Mouse (Mus musculus): ENCODE data around the gene Ablim2. TPM values are rescaled to one million over a fixed set of nuclear protein-coding genes. Genes with fewer than 3 reads are reported as not detected.

Gene Ablim2
- polyA plus RNA-seq, 1 experiment: 4.5 TPM

- whole genome bisulfite sequencing: 67% methylated on average over 13 of the region's 13 CpGs
- Histone ChIP-seq H3K4me3 (ENCODE audit: control insufficient read depth, insufficient read depth, low read length) (no peak overlapping the region), H3K36me3 (ENCODE audit: control insufficient read depth, insufficient read depth, low read length) (no peaks in the 10 kb centered on the region), H3K4me1 (replicated peaks; ENCODE audit: control insufficient read depth, insufficient read depth, low read length) (peaks cover 6% of the 10 kb centered on the region; the same call in 1 of the 2 replicates), H3K27ac (ENCODE audit: control insufficient read depth, insufficient read depth, low read length) (no peak overlapping the region), H3K27me3 (ENCODE audit: control insufficient read depth, insufficient read depth, low read length) (no peaks in the 10 kb centered on the region)
- no peak for DNase-seq
- TF ChIP-seq POLR2A (IDR thresholded peaks at IDR 0.05; ENCODE audit: control insufficient read depth, extremely low read depth, insufficient read depth, low read length, poor library complexity) (no peak), CTCF (IDR thresholded peaks at IDR 0.05; ENCODE audit: borderline replicate concordance, control insufficient read depth, extremely low read depth, insufficient read depth, low read length, poor library complexity) (no peak)
Observed at GRCm38 (mm10) chr5:35811639-35812295, 54.1 kb downstream of the Ablim2 start.

- DNase-seq: no peak
- H3K27me3 ChIP-seq (ENCODE audit: control insufficient read depth, insufficient read depth, low read length): no peaks in the 10 kb centered on the region
- H3K4me3 ChIP-seq (ENCODE audit: control insufficient read depth, insufficient read depth, low read length): no peak overlapping the region
- WGBS: 84% methylated on average over 15 of the region's 15 CpGs
- H3K27ac ChIP-seq (ENCODE audit: control insufficient read depth, insufficient read depth, low read length): no peak overlapping the region
- no peak for TF ChIP-seq CTCF (IDR thresholded peaks at IDR 0.05; ENCODE audit: borderline replicate concordance, control insufficient read depth, extremely low read depth, insufficient read depth, low read length, poor library complexity)
- TF ChIP-seq POLR2A (IDR thresholded peaks at IDR 0.05; ENCODE audit: control insufficient read depth, extremely low read depth, insufficient read depth, low read length, poor library complexity): no peak
- peaks cover 19% of the 10 kb centered on the region; the same call in 1 of the 2 replicates for H3K4me1 ChIP-seq (replicated peaks; ENCODE audit: control insufficient read depth, insufficient read depth, low read length)
- H3K36me3 ChIP-seq (ENCODE audit: control insufficient read depth, insufficient read depth, low read length): no peaks in the 10 kb centered on the region
Observed at GRCm38 (mm10) chr5:35814334-35814941, 56.8 kb downstream of the Ablim2 start.

GRCm38 (mm10) chr5:35815051-35815450 lies 57.4 kb downstream of the Ablim2 start:
- H3K4me1 ChIP-seq (replicated peaks; ENCODE audit: control insufficient read depth, insufficient read depth, low read length): peaks cover 25% of the 10 kb centered on the region; the same call in 1 of the 2 replicates
- H3K4me3 ChIP-seq (ENCODE audit: control insufficient read depth, insufficient read depth, low read length): no peak overlapping the region
- no peak for TF ChIP-seq POLR2A (IDR thresholded peaks at IDR 0.05; ENCODE audit: control insufficient read depth, extremely low read depth, insufficient read depth, low read length, poor library complexity)
- TF ChIP-seq CTCF (IDR thresholded peaks at IDR 0.05; ENCODE audit: borderline replicate concordance, control insufficient read depth, extremely low read depth, insufficient read depth, low read length, poor library complexity): no peak
- H3K27me3 ChIP-seq (ENCODE audit: control insufficient read depth, insufficient read depth, low read length): no peaks in the 10 kb centered on the region
- WGBS: 66% methylated on average over 2 of the region's 2 CpGs
- H3K36me3 ChIP-seq (ENCODE audit: control insufficient read depth, insufficient read depth, low read length): no peaks in the 10 kb centered on the region
- H3K27ac ChIP-seq (ENCODE audit: control insufficient read depth, insufficient read depth, low read length): no peak overlapping the region
- DNase-seq: no peak

GRCm38 (mm10) chr5:35817266-35817665 lies 59.6 kb downstream of the Ablim2 start:
- DNase-seq: no peak
- no peaks in the 10 kb centered on the region for H3K27me3 ChIP-seq (ENCODE audit: control insufficient read depth, insufficient read depth, low read length)
- no peak overlapping the region for H3K27ac ChIP-seq (ENCODE audit: control insufficient read depth, insufficient read depth, low read length)
- H3K36me3 ChIP-seq (ENCODE audit: control insufficient read depth, insufficient read depth, low read length): no peaks in the 10 kb centered on the region
- 20% methylated on average over 4 of the region's 5 CpGs for WGBS
- H3K4me3 ChIP-seq (ENCODE audit: control insufficient read depth, insufficient read depth, low read length): no peak overlapping the region
- H3K4me1 ChIP-seq (replicated peaks; ENCODE audit: control insufficient read depth, insufficient read depth, low read length): peaks cover 27% of the 10 kb centered on the region; the same call in 1 of the 2 replicates
- TF ChIP-seq POLR2A (IDR thresholded peaks at IDR 0.05; ENCODE audit: control insufficient read depth, extremely low read depth, insufficient read depth, low read length, poor library complexity) (no peak), CTCF (IDR thresholded peaks at IDR 0.05; ENCODE audit: borderline replicate concordance, control insufficient read depth, extremely low read depth, insufficient read depth, low read length, poor library complexity) (no peak)

DNA sequence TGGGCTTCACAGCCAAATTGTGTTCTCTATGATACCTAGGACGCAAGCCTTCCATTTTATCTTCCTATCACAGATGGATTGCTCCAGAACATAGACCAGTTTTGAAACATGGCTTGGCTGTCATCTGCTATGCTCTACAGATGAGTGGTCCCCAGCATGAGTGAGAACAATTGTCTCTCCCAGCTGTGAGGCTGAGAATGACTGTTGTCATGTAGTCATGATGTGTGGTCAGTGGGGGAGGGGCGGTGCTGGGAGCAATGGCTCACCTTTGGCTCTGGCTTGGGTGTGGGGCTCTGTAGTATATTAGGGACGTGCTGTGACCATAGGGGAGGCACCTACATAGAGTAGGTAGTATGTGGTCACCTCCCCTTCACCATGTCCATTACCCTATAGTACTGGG lies 60.2 kb downstream of the Ablim2 start:
- Histone ChIP-seq H3K27ac (ENCODE audit: control insufficient read depth, insufficient read depth, low read length) (no peak overlapping the region), H3K27me3 (ENCODE audit: control insufficient read depth, insufficient read depth, low read length) (no peaks in the 10 kb centered on the region), H3K4me1 (replicated peaks; ENCODE audit: control insufficient read depth, insufficient read depth, low read length) (peaks cover 27% of the 10 kb centered on the region; the same call in 1 of the 2 replicates), H3K4me3 (ENCODE audit: control insufficient read depth, insufficient read depth, low read length) (no peak overlapping the region), H3K36me3 (ENCODE audit: control insufficient read depth, insufficient read depth, low read length) (no peaks in the 10 kb centered on the region)
- no peak for DNase-seq
- TF ChIP-seq CTCF (IDR thresholded peaks at IDR 0.05; ENCODE audit: borderline replicate concordance, control insufficient read depth, extremely low read depth, insufficient read depth, low read length, poor library complexity) (no peak), POLR2A (IDR thresholded peaks at IDR 0.05; ENCODE audit: control insufficient read depth, extremely low read depth, insufficient read depth, low read length, poor library complexity) (no peak)
- 93% methylated on average over 3 of the region's 3 CpGs for WGBS

GRCm38 (mm10) chr5:35822721-35823120 lies 65.0 kb downstream of the Ablim2 start:
- Histone ChIP-seq H3K27me3 (ENCODE audit: control insufficient read depth, insufficient read depth, low read length) (no peaks in the 10 kb centered on the region), H3K27ac (ENCODE audit: control insufficient read depth, insufficient read depth, low read length) (no peak overlapping the region), H3K4me1 (replicated peaks; ENCODE audit: control insufficient read depth, insufficient read depth, low read length) (peaks cover 13% of the 10 kb centered on the region; the same call in 1 of the 2 replicates), H3K36me3 (ENCODE audit: control insufficient read depth, insufficient read depth, low read length) (no peaks in the 10 kb centered on the region), H3K4me3 (ENCODE audit: control insufficient read depth, insufficient read depth, low read length) (no peak overlapping the region)
- no peak for TF ChIP-seq POLR2A (IDR thresholded peaks at IDR 0.05; ENCODE audit: control insufficient read depth, extremely low read depth, insufficient read depth, low read length, poor library complexity)
- TF ChIP-seq CTCF (IDR thresholded peaks at IDR 0.05; ENCODE audit: borderline replicate concordance, control insufficient read depth, extremely low read depth, insufficient read depth, low read length, poor library complexity): no peak
- 97% methylated on average over 5 of the region's 5 CpGs for WGBS
- DNase-seq: no peak
